Mouse (Mus musculus): ENCODE results near the gene Fbxl17. TPM values are rescaled to one million over a fixed set of nuclear protein-coding genes. Genes with fewer than 3 reads are reported as not detected.

Gene Fbxl17
- polyA plus RNA-seq, 1 experiment from 2014 or later, result 3.3 TPM

- DNase-seq, result no peak
- 0 out of 2 replicates have a peak, but pooled peaks cover 2% of the 10 kb centered on the region for H3K4me1 ChIP-seq (ENCODE audit: insufficient read depth)
- H3K4me2 ChIP-seq (ENCODE audit: low read depth, low read length), result no peak overlapping the region
- no peaks in the 10 kb centered on the region for H3K27me3 ChIP-seq (ENCODE audit: insufficient read depth, low read length)
- 74% methylated on average over 10 of the region's 10 CpGs for WGBS (ENCODE audit: insufficient replicate concordance)
- no peak overlapping the region for H3K9ac ChIP-seq (replicated peaks)
- H3K27ac ChIP-seq (ENCODE audit: low read depth), result no peak overlapping the region
- H3K4me3 ChIP-seq (ENCODE audit: low read depth, low read length), result no peak overlapping the region
- H3K9me3 ChIP-seq (ENCODE audit: low read length), result no peaks in the 10 kb centered on the region
- TF ChIP-seq EP300 (IDR thresholded peaks at IDR 0.05; ENCODE audit: low read depth) (no peak), CTCF (IDR thresholded peaks at IDR 0.05; ENCODE audit: low read depth) (no peak)
- no peaks in the 10 kb centered on the region for H3K36me3 ChIP-seq (replicated peaks; ENCODE audit: insufficient read depth, low read length)
- ATAC-seq, result no peak
Observed at GRCm38 (mm10) chr17:63087265-63087664, 412.6 kb downstream of the Fbxl17 start.

- H3K27me3 ChIP-seq (ENCODE audit: insufficient read depth, low read length), result no peaks in the 10 kb centered on the region
Observed at GRCm38 (mm10) chr17:63086526-63086925, 413.3 kb downstream of the Fbxl17 start.

GRCm38 (mm10) chr17:63085227-63085626, 414.6 kb downstream of the Fbxl17 start:
- no peaks in the 10 kb centered on the region for H3K36me3 ChIP-seq (replicated peaks; ENCODE audit: insufficient read depth, low read length)
- 79% methylated on average over 6 of the region's 6 CpGs for WGBS (ENCODE audit: insufficient replicate concordance)
- no peaks in the 10 kb centered on the region for H3K27me3 ChIP-seq (ENCODE audit: insufficient read depth, low read length)
- DNase-seq, result no peak
- TF ChIP-seq EP300 (IDR thresholded peaks at IDR 0.05; ENCODE audit: low read depth) (no peak), CTCF (IDR thresholded peaks at IDR 0.05; ENCODE audit: low read depth) (no peak)
- no peak overlapping the region for H3K4me2 ChIP-seq (ENCODE audit: low read depth, low read length)
- no peak overlapping the region for H3K4me3 ChIP-seq (ENCODE audit: low read depth, low read length)
- H3K4me1 ChIP-seq (ENCODE audit: insufficient read depth), result 0 out of 2 replicates have a peak, but pooled peaks cover 2% of the 10 kb centered on the region
- no peaks in the 10 kb centered on the region for H3K9me3 ChIP-seq (ENCODE audit: low read length)
- H3K27ac ChIP-seq (ENCODE audit: low read depth), result no peak overlapping the region
- H3K9ac ChIP-seq (replicated peaks), result no peak overlapping the region
- peak; percentile 84 for ATAC-seq

More at GRCm38 (mm10) chr17:63086526-63086925, 413.3 kb downstream of the Fbxl17 start:
- Histone ChIP-seq H3K36me3 (replicated peaks; ENCODE audit: insufficient read depth, low read length) (no peaks in the 10 kb centered on the region), H3K4me3 (ENCODE audit: low read depth, low read length) (no peak overlapping the region), H3K9ac (replicated peaks) (no peak overlapping the region), H3K4me2 (ENCODE audit: low read depth, low read length) (no peak overlapping the region), H3K4me1 (ENCODE audit: insufficient read depth) (0 out of 2 replicates have a peak, but pooled peaks cover 2% of the 10 kb centered on the region), H3K27ac (ENCODE audit: low read depth) (no peak overlapping the region), H3K9me3 (ENCODE audit: low read length) (no peaks in the 10 kb centered on the region)
- TF ChIP-seq EP300 (IDR thresholded peaks at IDR 0.05; ENCODE audit: low read depth), result no peak
- TF ChIP-seq CTCF (IDR thresholded peaks at IDR 0.05; ENCODE audit: low read depth), result no peak
- no peak for ATAC-seq
- no peak for DNase-seq
- WGBS (ENCODE audit: insufficient replicate concordance), result 58% methylated on average over 3 of the region's 3 CpGs

- H3K9me3 ChIP-seq (ENCODE audit: low read length), result no peaks in the 10 kb centered on the region
- WGBS (ENCODE audit: insufficient replicate concordance), result 85% methylated on average over 5 of the region's 5 CpGs
- TF ChIP-seq CTCF (IDR thresholded peaks at IDR 0.05; ENCODE audit: low read depth) (no peak), EP300 (IDR thresholded peaks at IDR 0.05; ENCODE audit: low read depth) (no peak)
Observed at GRCm38 (mm10) chr17:63079087-63079486, 420.7 kb downstream of the Fbxl17 start.

GRCm38 (mm10) chr17:63077509-63077908, 422.3 kb downstream of the Fbxl17 start:
- WGBS (ENCODE audit: insufficient replicate concordance), result 70% methylated on average over 5 of the region's 5 CpGs
- no peak for TF ChIP-seq CTCF (IDR thresholded peaks at IDR 0.05; ENCODE audit: low read depth)
- Histone ChIP-seq H3K9me3 (ENCODE audit: low read length) (no peaks in the 10 kb centered on the region), H3K4me3 (ENCODE audit: low read depth, low read length) (no peak overlapping the region), H3K27ac (ENCODE audit: low read depth) (no peak overlapping the region), H3K36me3 (replicated peaks; ENCODE audit: insufficient read depth, low read length) (no peaks in the 10 kb centered on the region; the same call in 1 of the 2 replicates), H3K4me1 (ENCODE audit: insufficient read depth) (no peaks in the 10 kb centered on the region), H3K4me2 (ENCODE audit: low read depth, low read length) (no peak overlapping the region), H3K9ac (replicated peaks) (no peak overlapping the region), H3K27me3 (ENCODE audit: insufficient read depth, low read length) (no peaks in the 10 kb centered on the region)
- DNase-seq, result no peak
- no peak for ATAC-seq

More at GRCm38 (mm10) chr17:63079087-63079486, 420.7 kb downstream of the Fbxl17 start:
- DNase-seq, result no peak
- ATAC-seq, result no peak
- no peak overlapping the region for H3K4me3 ChIP-seq (ENCODE audit: low read depth, low read length)
- no peak overlapping the region for H3K27ac ChIP-seq (ENCODE audit: low read depth)
- no peaks in the 10 kb centered on the region for H3K4me1 ChIP-seq (ENCODE audit: insufficient read depth)
- H3K36me3 ChIP-seq (replicated peaks; ENCODE audit: insufficient read depth, low read length), result no peaks in the 10 kb centered on the region; the same call in 1 of the 2 replicates
- H3K27me3 ChIP-seq (ENCODE audit: insufficient read depth, low read length), result no peaks in the 10 kb centered on the region
- no peak overlapping the region for H3K4me2 ChIP-seq (ENCODE audit: low read depth, low read length)
- no peak overlapping the region for H3K9ac ChIP-seq (replicated peaks)

GRCm38 (mm10) chr17:63076661-63077060, 423.2 kb downstream of the Fbxl17 start:
- H3K36me3 ChIP-seq (replicated peaks; ENCODE audit: insufficient read depth, low read length), result no peaks in the 10 kb centered on the region; the same call in 1 of the 2 replicates
- no peaks in the 10 kb centered on the region for H3K9me3 ChIP-seq (ENCODE audit: low read length)
- no peak for TF ChIP-seq CTCF (IDR thresholded peaks at IDR 0.05; ENCODE audit: low read depth)
- TF ChIP-seq EP300 (IDR thresholded peaks at IDR 0.05; ENCODE audit: low read depth), result no peak
- no peaks in the 10 kb centered on the region for H3K27me3 ChIP-seq (ENCODE audit: insufficient read depth, low read length)
- H3K27ac ChIP-seq (ENCODE audit: low read depth), result no peak overlapping the region
- no peak for DNase-seq
- WGBS (ENCODE audit: insufficient replicate concordance), result 71% methylated on average over 8 of the region's 8 CpGs
- H3K4me2 ChIP-seq (ENCODE audit: low read depth, low read length), result no peak overlapping the region
- no peak overlapping the region for H3K9ac ChIP-seq (replicated peaks)
- H3K4me1 ChIP-seq (ENCODE audit: insufficient read depth), result no peaks in the 10 kb centered on the region
- no peak overlapping the region for H3K4me3 ChIP-seq (ENCODE audit: low read depth, low read length)
- no peak for ATAC-seq

- no peak overlapping the region for H3K4me2 ChIP-seq (ENCODE audit: low read depth, low read length)
- no peaks in the 10 kb centered on the region for H3K27me3 ChIP-seq (ENCODE audit: insufficient read depth, low read length)
- H3K9ac ChIP-seq (replicated peaks), result no peak overlapping the region
- TF ChIP-seq EP300 (IDR thresholded peaks at IDR 0.05; ENCODE audit: low read depth) (no peak), CTCF (IDR thresholded peaks at IDR 0.05; ENCODE audit: low read depth) (no peak)
- no peaks in the 10 kb centered on the region for H3K4me1 ChIP-seq (ENCODE audit: insufficient read depth)
- 77% methylated on average over 8 of the region's 8 CpGs for WGBS (ENCODE audit: insufficient replicate concordance)
- no peak overlapping the region for H3K4me3 ChIP-seq (ENCODE audit: low read depth, low read length)
- H3K36me3 ChIP-seq (replicated peaks; ENCODE audit: insufficient read depth, low read length), result no peaks in the 10 kb centered on the region; the same call in 1 of the 2 replicates
- H3K27ac ChIP-seq (ENCODE audit: low read depth), result no peak overlapping the region
- ATAC-seq (no peak), DNase-seq (no peak)
- no peaks in the 10 kb centered on the region for H3K9me3 ChIP-seq (ENCODE audit: low read length)
Observed at GRCm38 (mm10) chr17:63076037-63076426, 423.8 kb downstream of the Fbxl17 start.
